Mouse (Mus musculus) liver, adult 2 months (tissue): ENCODE results near the gene Car4.

ENCODE experiments used
- CTCF ChIP-seq: fragments of 200-500 bp; IDR thresholded peaks from 2 replicates; pipeline ENCODE4 v1.5.1; 2011; ENCODE audit warnings: low read depth, low read length, control low read depth
- POLR2A ChIP-seq: fragments of 200-500 bp; IDR thresholded peaks from 2 replicates; pipeline ENCODE4 v1.6.1; 2011; ENCODE audit warnings: low read length, control low read depth; ENCODE audit not compliant: insufficient read depth; ENCODE audit errors: extremely low read depth

- TF ChIP-seq CTCF (no peak), POLR2A (no peak)
Measured at GRCm38 (mm10) chr11:84976706-84977105, 19.1 kb downstream of the Car4 start.
